Mouse (Mus musculus) forebrain, embryonic 13.5 days (tissue): ENCODE data around the gene Cubn. TPM values are rescaled to one million over a fixed set of nuclear protein-coding genes. Genes with fewer than 3 reads are reported as not detected.

Experiments used
- ATAC-seq: fragments of 200-750 bp; cut with Nextera tagmentation; 2 replicates; pipeline ENCODE4 v1.8.0; 2017
- H3K27ac ChIP-seq: fragments of 300-500 bp; sonication (generic); 2 replicates; pipeline ENCODE4 v1.5.1; 2015; ENCODE audit warnings: inconsistent platforms, mild to moderate bottlenecking, moderate library complexity
- H3K27me3 ChIP-seq: fragments of 300-500 bp; sonication (generic); 2 replicates; pipeline ENCODE4 v1.6.1; 2015; ENCODE audit warnings: mild to moderate bottlenecking, inconsistent platforms
- H3K36me3 ChIP-seq: fragments of 300-500 bp; sonication (generic); 2 replicates; pipeline ENCODE4 v1.6.1; 2015; ENCODE audit warnings: mild to moderate bottlenecking, inconsistent platforms; ENCODE audit not compliant: poor library complexity, severe bottlenecking
- H3K4me1 ChIP-seq: fragments of 300-500 bp; sonication (generic); 2 replicates; pipeline ENCODE4 v1.6.1; 2015; ENCODE audit warnings: inconsistent platforms
- H3K4me2 ChIP-seq: fragments of 300-500 bp; sonication (generic); 2 replicates; pipeline ENCODE4 v1.6.1; 2015; ENCODE audit warnings: inconsistent platforms, mild to moderate bottlenecking, moderate library complexity
- H3K4me3 ChIP-seq: fragments of 300-500 bp; sonication (generic); 2 replicates; pipeline ENCODE4 v1.5.1; 2015; ENCODE audit warnings: mild to moderate bottlenecking, inconsistent platforms
- H3K9ac ChIP-seq: fragments of 300-500 bp; sonication (generic); 2 replicates; pipeline ENCODE4 v1.6.1; 2015; ENCODE audit warnings: mild to moderate bottlenecking, inconsistent platforms
- H3K9me3 ChIP-seq: fragments of 300-500 bp; sonication (generic); replicated peaks from 2 replicates; pipeline ENCODE4 v1.6.1; 2016; ENCODE audit warnings: inconsistent platforms
- WGBS: fragments of 180-500 bp; shearing (Covaris S2); methylation state at CpG from one replicate; pipeline ENCODE4 v1.1.7; 2015; 5-methylcytosine and 5-hydroxymethylcytosine counted together
- polyA plus RNA-seq: library from polyadenylated mRNA; unstranded; fragments of >200 nt; fragmentation: Nextera tagmentation; extraction: Ambion mirVana; gene quantifications from 2 replicates; pipeline ENCODE4 v1.2.1, GENCODE M21; 2015

Gene Cubn
- polyA plus RNA-seq, 1 experiment from 2014 or later, result 0.09 TPM

- WGBS, result 22% methylated on average over 8 of the region's 8 CpGs
- no peaks in the 10 kb centered on the region for H3K27me3 ChIP-seq
- no peak overlapping the region for H3K4me3 ChIP-seq
- no peak overlapping the region for H3K27ac ChIP-seq
- no peaks in the 10 kb centered on the region for H3K9me3 ChIP-seq
- H3K9ac ChIP-seq, result no peak overlapping the region
- H3K4me2 ChIP-seq, result peak overlapping the region; percentile 10; the same call in 1 of the 2 replicates
- no peak for ATAC-seq
- peaks cover 6% of the 10 kb centered on the region for H3K36me3 ChIP-seq
- peaks cover 13% of the 10 kb centered on the region for H3K4me1 ChIP-seq
Observed at GRCm38 (mm10) chr2:13522106-13522505, 30.5 kb upstream of the Cubn start.

- no peaks in the 10 kb centered on the region for H3K9me3 ChIP-seq
- peaks cover 10% of the 10 kb centered on the region for H3K36me3 ChIP-seq
- WGBS, result 38% methylated on average over 4 of the region's 4 CpGs
- H3K4me3 ChIP-seq, result no peak overlapping the region
- H3K4me2 ChIP-seq, result no peak overlapping the region
- no peak overlapping the region for H3K9ac ChIP-seq
- H3K27me3 ChIP-seq, result no peaks in the 10 kb centered on the region
- no peak for ATAC-seq
- no peaks in the 10 kb centered on the region for H3K4me1 ChIP-seq
- no peak overlapping the region for H3K27ac ChIP-seq
Observed at GRCm38 (mm10) chr2:13514949-13515348, 23.3 kb upstream of the Cubn start.

- no peak overlapping the region for H3K9ac ChIP-seq
- no peak overlapping the region for H3K27ac ChIP-seq
- WGBS, result 92% methylated on average over 2 of the region's 2 CpGs
- H3K36me3 ChIP-seq, result no peaks in the 10 kb centered on the region
- no peak for ATAC-seq
- no peaks in the 10 kb centered on the region for H3K27me3 ChIP-seq
- H3K4me3 ChIP-seq, result no peak overlapping the region
- peaks cover 5% of the 10 kb centered on the region; the same call in 1 of the 2 replicates for H3K4me1 ChIP-seq
- H3K9me3 ChIP-seq, result no peaks in the 10 kb centered on the region
- no peak overlapping the region for H3K4me2 ChIP-seq
Observed at GRCm38 (mm10) chr2:13502717-13503116, 11.1 kb upstream of the Cubn start.

- Histone ChIP-seq H3K9ac (no peak overlapping the region), H3K4me2 (no peak overlapping the region), H3K4me1 (peaks cover 5% of the 10 kb centered on the region; the same call in 1 of the 2 replicates), H3K36me3 (no peaks in the 10 kb centered on the region), H3K9me3 (no peaks in the 10 kb centered on the region), H3K27ac (no peak overlapping the region), H3K4me3 (no peak overlapping the region), H3K27me3 (no peaks in the 10 kb centered on the region)
- WGBS, result 15% methylated on average over 5 of the region's 5 CpGs
- ATAC-seq, result no peak
Observed at GRCm38 (mm10) chr2:13501553-13501952, 9.9 kb upstream of the Cubn start.

- 26% methylated on average over 5 of the region's 5 CpGs for WGBS
- Histone ChIP-seq H3K4me2 (no peak overlapping the region), H3K9me3 (no peaks in the 10 kb centered on the region), H3K4me1 (peaks cover 5% of the 10 kb centered on the region; the same call in 1 of the 2 replicates), H3K9ac (no peak overlapping the region), H3K27me3 (no peaks in the 10 kb centered on the region), H3K36me3 (no peaks in the 10 kb centered on the region), H3K4me3 (no peak overlapping the region), H3K27ac (no peak overlapping the region)
- peak; percentile 86 for ATAC-seq
Observed at GRCm38 (mm10) chr2:13500298-13500999, 8.8 kb upstream of the Cubn start.

GRCm38 (mm10) chr2:13499196-13499595 lies 7.6 kb upstream of the Cubn start:
- H3K4me2 ChIP-seq, result no peak overlapping the region
- H3K27ac ChIP-seq, result no peak overlapping the region
- H3K4me3 ChIP-seq, result no peak overlapping the region
- no peak for ATAC-seq
- H3K36me3 ChIP-seq, result no peaks in the 10 kb centered on the region
- no peaks in the 10 kb centered on the region for H3K27me3 ChIP-seq
- H3K9ac ChIP-seq, result no peak overlapping the region
- H3K4me1 ChIP-seq, result peaks cover 5% of the 10 kb centered on the region; the same call in 1 of the 2 replicates
- 94% methylated on average over 7 of the region's 7 CpGs for WGBS
- no peaks in the 10 kb centered on the region for H3K9me3 ChIP-seq

- Histone ChIP-seq H3K4me1 (no peaks in the 10 kb centered on the region), H3K4me3 (no peak overlapping the region), H3K27ac (no peak overlapping the region), H3K4me2 (no peak overlapping the region), H3K27me3 (no peaks in the 10 kb centered on the region), H3K36me3 (no peaks in the 10 kb centered on the region), H3K9me3 (no peaks in the 10 kb centered on the region), H3K9ac (no peak overlapping the region)
- ATAC-seq, result no peak
- WGBS, result 88% methylated on average over 2 of the region's 2 CpGs
Observed at GRCm38 (mm10) chr2:13496087-13496486, 4.5 kb upstream of the Cubn start.

- Histone ChIP-seq H3K4me1 (no peaks in the 10 kb centered on the region), H3K9ac (no peak overlapping the region), H3K4me3 (no peak overlapping the region), H3K36me3 (no peaks in the 10 kb centered on the region), H3K27ac (no peak overlapping the region), H3K9me3 (no peaks in the 10 kb centered on the region), H3K4me2 (no peak overlapping the region), H3K27me3 (no peaks in the 10 kb centered on the region)
- ATAC-seq, result no peak
- WGBS, result 71% methylated on average over 4 of the region's 4 CpGs
Observed at GRCm38 (mm10) chr2:13492927-13493326, 1.3 kb upstream of the Cubn start.

GRCm38 (mm10) chr2:13490480-13490879 lies 1.1 kb downstream of the Cubn start:
- H3K27me3 ChIP-seq, result no peaks in the 10 kb centered on the region

GRCm38 (mm10) chr2:13486470-13486869 lies 5.1 kb downstream of the Cubn start:
- Histone ChIP-seq H3K4me2 (no peak overlapping the region), H3K9me3 (no peaks in the 10 kb centered on the region), H3K4me1 (no peaks in the 10 kb centered on the region), H3K27ac (no peak overlapping the region), H3K9ac (no peak overlapping the region), H3K36me3 (no peaks in the 10 kb centered on the region), H3K4me3 (no peak overlapping the region), H3K27me3 (no peaks in the 10 kb centered on the region)
- WGBS, result 69% methylated on average over 8 of the region's 8 CpGs
- no peak for ATAC-seq

More at GRCm38 (mm10) chr2:13490480-13490879, 1.1 kb downstream of the Cubn start:
- H3K36me3 ChIP-seq, result no peaks in the 10 kb centered on the region
- H3K4me3 ChIP-seq, result no peak overlapping the region
- H3K9me3 ChIP-seq, result no peaks in the 10 kb centered on the region
- no peak overlapping the region for H3K4me2 ChIP-seq
- 88% methylated on average over 2 of the region's 2 CpGs for WGBS
- no peak overlapping the region for H3K9ac ChIP-seq
- ATAC-seq, result no peak
- H3K4me1 ChIP-seq, result no peaks in the 10 kb centered on the region
- no peak overlapping the region for H3K27ac ChIP-seq

GRCm38 (mm10) chr2:13484566-13484965 lies 7.0 kb downstream of the Cubn start:
- Histone ChIP-seq H3K27me3 (no peaks in the 10 kb centered on the region), H3K27ac (no peak overlapping the region), H3K9me3 (no peaks in the 10 kb centered on the region), H3K4me1 (no peaks in the 10 kb centered on the region), H3K4me2 (no peak overlapping the region), H3K9ac (no peak overlapping the region), H3K36me3 (no peaks in the 10 kb centered on the region), H3K4me3 (no peak overlapping the region)
- no peak for ATAC-seq
- WGBS, result 87% methylated on average over 3 of the region's 3 CpGs

GRCm38 (mm10) chr2:13480744-13481143 lies 10.9 kb downstream of the Cubn start:
- Histone ChIP-seq H3K9ac (no peak overlapping the region), H3K4me3 (no peak overlapping the region), H3K4me2 (no peak overlapping the region), H3K27me3 (no peaks in the 10 kb centered on the region), H3K27ac (no peak overlapping the region), H3K36me3 (no peaks in the 10 kb centered on the region), H3K9me3 (no peaks in the 10 kb centered on the region), H3K4me1 (no peaks in the 10 kb centered on the region)
- no peak for ATAC-seq
- 91% methylated on average over 2 of the region's 2 CpGs for WGBS

- H3K36me3 ChIP-seq, result no peaks in the 10 kb centered on the region
- no peaks in the 10 kb centered on the region for H3K27me3 ChIP-seq
- no peak for ATAC-seq
- no peak overlapping the region for H3K9ac ChIP-seq
- H3K4me1 ChIP-seq, result no peaks in the 10 kb centered on the region
- H3K4me2 ChIP-seq, result no peak overlapping the region
- H3K9me3 ChIP-seq, result no peaks in the 10 kb centered on the region
- H3K27ac ChIP-seq, result no peak overlapping the region
- no peak overlapping the region for H3K4me3 ChIP-seq
- WGBS, result 93% methylated on average over 7 of the region's 7 CpGs
Observed at GRCm38 (mm10) chr2:13479165-13479564, 12.4 kb downstream of the Cubn start.
